In the genomic region with DNA sequence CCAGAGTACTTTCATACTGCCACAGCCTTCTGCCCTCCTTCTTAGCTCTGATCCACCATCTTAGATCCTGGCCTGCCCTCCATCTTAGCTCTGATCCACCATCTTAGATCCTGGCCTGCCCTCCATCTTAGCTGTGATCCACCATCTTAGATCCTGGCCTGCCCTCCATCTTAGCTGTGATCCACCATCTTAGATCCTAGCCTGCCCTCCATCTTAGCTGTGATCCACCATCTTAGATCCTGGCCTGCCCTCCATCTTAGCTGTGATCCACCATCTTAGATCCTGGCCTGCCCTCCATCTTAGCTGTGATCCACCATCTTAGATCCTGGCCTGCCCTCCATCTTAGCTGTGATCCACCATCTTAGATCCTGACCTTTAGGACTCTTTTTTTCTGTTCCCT, we compare ENCODE assay signal across 4 mouse cellular contexts. TPM values are rescaled to one million over a fixed set of nuclear protein-coding genes. Genes with fewer than 3 reads are reported as not detected.
DNase-seq lines count a peak whose midpoint lies in the region; TF ChIP-seq lines count a peak whose summit lies in the region.
"Not testable (repeated sequence)": the region's sequence is repeated elsewhere in the genome, so short reads cannot be mapped to it uniquely, and the experiment has no call there.
"Had no signal": no experiment of that assay in that cellular context is flagged by ENCODE, and none has a peak within 500 bp of the region (broad histone marks: within the 10 kb centered on the region; RNA-seq: fewer than 3 reads in every experiment).

No protein-coding gene starts in this region.

- H3K79me2 ChIP-seq in CH12.LX (replicated peaks; ENCODE audit: control insufficient read depth, extremely low read depth, insufficient read depth, poor library complexity, severe bottlenecking) = not testable (repeated sequence)

- in situ Hi-C loops in CH12.LX (cut with MboI; ENCODE audit: low pct_ligation_motif_present, low pct_unique_long_range_greater_than_20kb, low sequenced_read_pairs) (loop anchor here (10.0 kb wide), 4 partner anchors 139 to 589 kb away; a partner anchor contains a TSS), ES-E14 (cut with MboI; ENCODE audit: low sequenced_read_pairs in 2 of 2, unreplicated experiment in 2 of 2) (loop anchor here (5.0 to 25.0 kb wide), 5 partner anchors 342 to 589 kb away; no protein-coding TSS in a partner anchor)

- DNase-seq in CH12.LX (ENCODE audit: extremely low read depth); ES-E14 (ENCODE audit: low read depth, low spot score): not testable (repeated sequence)
- peak; percentile 51 for DNase-seq in heart, adult 11 months

- dilution Hi-C loops in CH12.LX (cut with MboI; ENCODE audit: extremely low pct_ligation_motif_present, extremely low pct_unique_long_range_greater_than_20kb, low sequenced_read_pairs) = not testable (repeated sequence)

- TF ChIP-seq CTCF in CH12.LX (conservative IDR thresholded peaks at IDR 0.05 in 1 of 2, IDR thresholded peaks at IDR 0.05 in 1 of 2; ENCODE audit: low read depth in 2 of 2, low read length in 2 of 2) = not testable (repeated sequence)

- not testable (repeated sequence) for TF ChIP-seq EP300 in CH12.LX (IDR thresholded peaks at IDR 0.05; ENCODE audit: low read length)

- H3K9ac ChIP-seq in CH12.LX (ENCODE audit: insufficient read depth, low read depth); ES-E14 (ENCODE audit: insufficient read depth, low read depth, low read length, poor library complexity, severe bottlenecking): not testable (repeated sequence)

- not testable (repeated sequence) for H3K4me2 ChIP-seq in CH12.LX (ENCODE audit: insufficient read depth, low read depth, poor library complexity, severe bottlenecking)

- not testable (repeated sequence) for TF ChIP-seq POLR2A in CH12.LX (IDR thresholded peaks at IDR 0.05; ENCODE audit: low read depth, low read length)

- H3K4me1 ChIP-seq in CH12.LX (ENCODE audit: control insufficient read depth in 1 of 2, insufficient read depth in 2 of 2) = peaks cover 0 to 10% of the 10 kb centered on the region in 2 experiments; a peak in 2 of 4 replicates
- not testable (repeated sequence) for H3K4me1 ChIP-seq in ES-E14 (ENCODE audit: control insufficient read depth in 2 of 2, insufficient read depth in 2 of 2, low read length in 2 of 2, poor library complexity in 1 of 2)

- TF ChIP-seq RAD21 in CH12.LX (IDR thresholded peaks at IDR 0.05; ENCODE audit: low read depth, low read length) = not testable (repeated sequence)

- peaks cover 0 to 21% of the 10 kb centered on the region in 2 experiments for H3K36me3 ChIP-seq in CH12.LX (replicated peaks in 1 of 2; ENCODE audit: control insufficient read depth in 1 of 2, insufficient read depth in 1 of 2, low read length in 1 of 2)
- H3K36me3 ChIP-seq in ES-E14 (ENCODE audit: control insufficient read depth, insufficient read depth, low read length, poor library complexity, severe bottlenecking) = not testable (repeated sequence)

- H3K27ac ChIP-seq in CH12.LX (ENCODE audit: insufficient read depth, low read depth); ES-E14 (ENCODE audit: insufficient read depth, low read depth, low read length, poor library complexity, severe bottlenecking): not testable (repeated sequence)

- not testable (repeated sequence) for H3K4me3 ChIP-seq in CH12.LX (replicated peaks in 1 of 3; ENCODE audit: low read depth in 2 of 3, low read length in 2 of 3, poor library complexity in 1 of 3); ES-E14 (ENCODE audit: insufficient read depth in 1 of 2, low read depth in 1 of 2, low read length in 2 of 2, poor library complexity in 1 of 2, severe bottlenecking in 1 of 2)

- not testable (repeated sequence) for H3K27me3 ChIP-seq in CH12.LX (replicated peaks)

- H3K9me3 ChIP-seq in CH12.LX (replicated peaks; ENCODE audit: low read length); ES-E14 (ENCODE audit: control insufficient read depth, insufficient read depth, low read depth, low read length): not testable (repeated sequence)

TF ChIP-seq in CH12.LX, 34 proteins besides CTCF, POLR2A, EP300 and RAD21:
- TF ChIP-seq RCOR1 (conservative IDR thresholded peaks at IDR 0.05; ENCODE audit: low read depth, low read length) = 0 out of 2 replicates have a peak, but pooled peaks have one; percentile 32
- peak; percentile 10; the same call in 1 of the 2 replicates for TF ChIP-seq ZC3H11A (IDR thresholded peaks at IDR 0.05; ENCODE audit: low read depth, low read length)
- TF ChIP-seq NRF1 (IDR thresholded peaks at IDR 0.05; ENCODE audit: low read depth, low read length) = peak; percentile 67

TF ChIP-seq in ES-E14, 5 proteins besides CTCF, POLR2A, EP300 and RAD21:
- TF ChIP-seq ZC3H11A (IDR thresholded peaks at IDR 0.05; ENCODE audit: borderline replicate concordance, low read depth, low read length) = peak; percentile 78

RNA-seq across cellular contexts. Expression of a gene that starts 31.1 kb away (rescaled TPM):
- 48.9 and 55.7 TPM in 2 replicates for total RNA-seq in CH12.LX (2012; rRNA removed)
- not detected in 2 replicates for total RNA-seq in CH12.LX (2014; rRNA removed)
- 259 and 363 TPM in 2 replicates for polyA plus RNA-seq in CH12.LX (2012; ENCODE audit: insufficient read length, low read depth)
- 15.6 and 17.7 TPM in 2 replicates for total RNA-seq in ES-E14 (2012; rRNA removed)
- polyA plus RNA-seq: adrenal gland, adult 2 months had no signal

RNA-seq across cellular contexts. Expression of a gene that starts 31.3 kb away (rescaled TPM):
- total RNA-seq in CH12.LX (2012; rRNA removed) = 393 and 452 TPM in 2 replicates
- total RNA-seq in CH12.LX (2014; rRNA removed) = 365 and 369 TPM in 2 replicates
- 502 and 537 TPM in 2 replicates for polyA plus RNA-seq in CH12.LX (2012; ENCODE audit: insufficient read length, low read depth)
- total RNA-seq in ES-E14 (2012; rRNA removed) = 196 and 202 TPM in 2 replicates
